Mouse (Mus musculus): ENCODE results near the gene Slc44a3. TPM values are rescaled to one million over a fixed set of nuclear protein-coding genes. Genes with fewer than 3 reads are reported as not detected.

Gene Slc44a3
- polyA plus RNA-seq, 1 experiment: 2.3 TPM

DNA sequence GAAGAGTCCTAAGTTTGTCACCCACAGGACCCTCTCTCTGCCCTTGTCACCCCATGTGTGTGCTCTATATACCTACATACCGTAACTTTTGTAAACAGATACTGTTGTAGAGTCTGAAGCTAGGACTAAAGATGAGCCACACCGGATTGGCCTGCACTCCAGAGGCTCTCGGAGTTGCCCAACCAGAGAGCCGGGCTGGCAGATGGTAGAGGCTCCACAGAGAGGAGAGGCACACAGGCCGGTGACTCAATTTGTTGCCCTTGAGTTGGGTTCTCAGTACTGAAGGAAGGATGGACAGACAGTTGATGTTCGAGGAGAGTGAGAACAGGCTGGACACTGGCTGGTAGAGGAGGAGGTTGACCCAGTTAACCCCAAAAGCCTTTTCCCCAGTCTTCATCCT is 87.8 kb downstream of the Slc44a3 start:
- Histone ChIP-seq H3K4me3 (no peak overlapping the region), H3K79me2 (ENCODE audit: control insufficient read depth, insufficient read depth) (peaks cover 99% of the 10 kb centered on the region), H3K36me3 (ENCODE audit: control insufficient read depth, insufficient read depth) (peaks cover 29% of the 10 kb centered on the region), H3K4me2 (ENCODE audit: low read depth) (no peak overlapping the region), H3ac (ENCODE audit: control insufficient read depth, insufficient read length) (no peak overlapping the region), H3K27me3 (ENCODE audit: control insufficient read depth, insufficient read depth, insufficient read length) (no peaks in the 10 kb centered on the region)
- TF ChIP-seq POLR2AphosphoS2 (IDR thresholded peaks at IDR 0.05; ENCODE audit: insufficient read length, low read depth) (no peak), POLR2A (IDR thresholded peaks at IDR 0.05; ENCODE audit: insufficient read length, low read depth) (no peak), CEBPB (IDR thresholded peaks at IDR 0.05; ENCODE audit: insufficient read depth, poor library complexity, severe bottlenecking) (no peak), USF1 (IDR thresholded peaks at IDR 0.05; ENCODE audit: low read depth) (no peak), MYOD1 (IDR thresholded peaks at IDR 0.05; ENCODE audit: control insufficient read depth in 1 of 3, insufficient read length in 2 of 3, low read depth in 2 of 3) (no peak), E2F4 (IDR thresholded peaks at IDR 0.05; ENCODE audit: insufficient read depth) (no peak), TCF3 (IDR thresholded peaks at IDR 0.05; ENCODE audit: insufficient read length, low read depth) (no peak), MYOG (IDR thresholded peaks at IDR 0.05; ENCODE audit: control insufficient read depth in 1 of 3, insufficient read depth in 1 of 3, insufficient read length in 2 of 3, low read depth in 2 of 3) (no peak), TCF12 (IDR thresholded peaks at IDR 0.05; ENCODE audit: insufficient read depth, poor library complexity, severe bottlenecking) (no peak), REST (IDR thresholded peaks at IDR 0.05; ENCODE audit: insufficient read depth, insufficient read length) (no peak), MAX (IDR thresholded peaks at IDR 0.05; ENCODE audit: low read depth) (no peak), SRF (IDR thresholded peaks at IDR 0.05; ENCODE audit: control insufficient read depth, insufficient read length, low read depth) (no peak)

GRCm38 (mm10) chr3:121443861-121444271 is 88.3 kb downstream of the Slc44a3 start:
- no peak overlapping the region for H3K4me2 ChIP-seq (ENCODE audit: low read depth)
- H3K79me2 ChIP-seq (ENCODE audit: control insufficient read depth, insufficient read depth): peaks cover 99% of the 10 kb centered on the region
- no peaks in the 10 kb centered on the region for H3K27me3 ChIP-seq (ENCODE audit: control insufficient read depth, insufficient read depth, insufficient read length)
- peaks cover 29% of the 10 kb centered on the region for H3K36me3 ChIP-seq (ENCODE audit: control insufficient read depth, insufficient read depth)
- no peak overlapping the region for H3ac ChIP-seq (ENCODE audit: control insufficient read depth, insufficient read length)
- TF ChIP-seq TCF3 (IDR thresholded peaks at IDR 0.05; ENCODE audit: insufficient read length, low read depth): no peak
- H3K4me3 ChIP-seq: no peak overlapping the region

DNA sequence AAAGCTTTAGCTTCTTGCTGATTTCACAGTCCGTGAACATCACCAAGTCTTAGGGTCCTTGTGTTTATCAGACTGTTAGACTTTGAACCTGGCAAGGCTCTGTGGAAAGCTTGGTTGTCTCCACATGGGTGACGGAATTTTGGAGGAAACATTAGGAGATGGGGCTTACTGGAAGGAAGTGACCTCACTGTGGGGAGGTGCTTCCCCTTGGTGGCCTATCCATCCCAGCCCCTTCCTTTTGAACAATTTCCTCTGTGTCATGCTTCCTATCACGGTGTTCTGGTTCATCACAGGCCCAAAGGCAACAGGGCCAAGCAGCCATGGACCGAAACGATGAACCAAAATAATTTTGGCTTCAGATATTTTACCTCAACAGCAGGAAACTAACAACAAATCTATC is 89.9 kb downstream of the Slc44a3 start:
- H3K4me2 ChIP-seq (ENCODE audit: low read depth): no peak overlapping the region
- H3K27me3 ChIP-seq (ENCODE audit: control insufficient read depth, insufficient read depth, insufficient read length): no peaks in the 10 kb centered on the region
- H3ac ChIP-seq (ENCODE audit: control insufficient read depth, insufficient read length): no peak overlapping the region
- H3K36me3 ChIP-seq (ENCODE audit: control insufficient read depth, insufficient read depth): peaks cover 25% of the 10 kb centered on the region
- H3K4me3 ChIP-seq: no peak overlapping the region
- peaks cover 100% of the 10 kb centered on the region for H3K79me2 ChIP-seq (ENCODE audit: control insufficient read depth, insufficient read depth)
- no peak for TF ChIP-seq MYOD1 (IDR thresholded peaks at IDR 0.05; ENCODE audit: control insufficient read depth in 1 of 3, insufficient read length in 2 of 3, low read depth in 2 of 3)
- TF ChIP-seq POLR2A (IDR thresholded peaks at IDR 0.05; ENCODE audit: insufficient read length, low read depth): peak; percentile 16

GRCm38 (mm10) chr3:121441504-121441903 is 90.7 kb downstream of the Slc44a3 start:
- TF ChIP-seq POLR2AphosphoS2 (IDR thresholded peaks at IDR 0.05; ENCODE audit: insufficient read length, low read depth): peak; percentile 9
- no peak for TF ChIP-seq TCF12 (IDR thresholded peaks at IDR 0.05; ENCODE audit: insufficient read depth, poor library complexity, severe bottlenecking)
- H3K27me3 ChIP-seq (ENCODE audit: control insufficient read depth, insufficient read depth, insufficient read length): no peaks in the 10 kb centered on the region
- H3K79me2 ChIP-seq (ENCODE audit: control insufficient read depth, insufficient read depth): peaks cover 100% of the 10 kb centered on the region
- H3K4me3 ChIP-seq: no peak overlapping the region
- peaks cover 25% of the 10 kb centered on the region for H3K36me3 ChIP-seq (ENCODE audit: control insufficient read depth, insufficient read depth)
- no peak overlapping the region for H3ac ChIP-seq (ENCODE audit: control insufficient read depth, insufficient read length)
- no peak overlapping the region for H3K4me2 ChIP-seq (ENCODE audit: low read depth)

DNA sequence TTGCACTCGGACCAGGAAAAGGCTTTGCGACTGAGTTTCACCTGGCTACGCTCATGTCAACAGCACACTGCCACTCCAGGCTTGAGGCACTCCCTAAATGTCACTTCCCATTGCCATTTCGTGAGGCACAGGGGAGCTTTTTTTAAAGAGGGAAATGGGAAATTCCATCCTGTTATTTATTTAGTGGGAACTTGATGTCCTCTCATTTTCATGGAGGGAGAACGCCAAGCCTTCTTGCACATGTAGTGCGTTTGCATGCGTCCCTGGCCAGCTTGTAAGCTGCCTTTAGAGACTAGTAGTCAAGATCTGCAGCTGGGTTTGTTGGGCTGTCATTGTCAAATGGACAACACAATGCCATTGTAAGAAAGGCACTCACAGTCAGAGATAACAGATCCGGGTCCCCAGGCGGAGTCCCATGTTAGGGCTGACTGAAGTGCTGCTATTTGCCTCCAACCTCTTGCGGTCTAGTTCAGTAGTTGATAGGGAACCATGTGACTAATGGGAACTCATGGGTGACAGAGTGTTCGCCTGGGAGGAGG is 92.5 kb downstream of the Slc44a3 start:
- H3K27me3 ChIP-seq (ENCODE audit: control insufficient read depth, insufficient read depth, insufficient read length): no peaks in the 10 kb centered on the region
- H3K4me3 ChIP-seq: no peak overlapping the region
- H3ac ChIP-seq (ENCODE audit: control insufficient read depth, insufficient read length): no peak overlapping the region
- peaks cover 99% of the 10 kb centered on the region for H3K79me2 ChIP-seq (ENCODE audit: control insufficient read depth, insufficient read depth)
- no peak overlapping the region for H3K4me2 ChIP-seq (ENCODE audit: low read depth)
- TF ChIP-seq REST (IDR thresholded peaks at IDR 0.05; ENCODE audit: insufficient read depth, insufficient read length) (no peak), SRF (IDR thresholded peaks at IDR 0.05; ENCODE audit: control insufficient read depth, insufficient read length, low read depth) (no peak), USF1 (IDR thresholded peaks at IDR 0.05; ENCODE audit: low read depth) (no peak), E2F4 (IDR thresholded peaks at IDR 0.05; ENCODE audit: insufficient read depth) (no peak), POLR2AphosphoS2 (IDR thresholded peaks at IDR 0.05; ENCODE audit: insufficient read length, low read depth) (no peak), CEBPB (IDR thresholded peaks at IDR 0.05; ENCODE audit: insufficient read depth, poor library complexity, severe bottlenecking) (no peak), MYOD1 (IDR thresholded peaks at IDR 0.05; ENCODE audit: control insufficient read depth in 1 of 3, insufficient read length in 2 of 3, low read depth in 2 of 3) (no peak), MYOG (IDR thresholded peaks at IDR 0.05; ENCODE audit: control insufficient read depth in 1 of 3, insufficient read depth in 1 of 3, insufficient read length in 2 of 3, low read depth in 2 of 3) (no peak), POLR2A (IDR thresholded peaks at IDR 0.05; ENCODE audit: insufficient read length, low read depth) (no peak), TCF12 (IDR thresholded peaks at IDR 0.05; ENCODE audit: insufficient read depth, poor library complexity, severe bottlenecking) (no peak), TCF3 (IDR thresholded peaks at IDR 0.05; ENCODE audit: insufficient read length, low read depth) (no peak), MAX (IDR thresholded peaks at IDR 0.05; ENCODE audit: low read depth) (no peak)
- H3K36me3 ChIP-seq (ENCODE audit: control insufficient read depth, insufficient read depth): peaks cover 30% of the 10 kb centered on the region

All from myocyte (in vitro differentiated cells).